Mouse (Mus musculus) limb, embryonic 13.5 days (tissue): Measurements from ENCODE around the gene Banp. TPM values are rescaled to one million over a fixed set of nuclear protein-coding genes. Genes with fewer than 3 reads are reported as not detected.
A peak's percentile ranks its signal among the peaks of the same experiment; 100 is the strongest.

ENCODE experiments used
- ATAC-seq: fragments of 200-750 bp; cut with Nextera tagmentation; 2 replicates; pipeline ENCODE4 v1.8.0; 2017; ENCODE audit warnings: low read depth, moderate number of reproducible peaks, moderate TSS enrichment; ENCODE audit not compliant: low FRiP score
- H3K27ac ChIP-seq: fragments of 300-500 bp; sonication (generic); 2 replicates; pipeline ENCODE4 v1.5.1; 2015; ENCODE audit warnings: inconsistent platforms, mild to moderate bottlenecking, moderate library complexity
- H3K27me3 ChIP-seq: fragments of 300-500 bp; sonication (generic); 2 replicates; pipeline ENCODE4 v1.6.1; 2015; ENCODE audit warnings: mild to moderate bottlenecking, inconsistent platforms
- H3K36me3 ChIP-seq: fragments of 300-500 bp; sonication (generic); 2 replicates; pipeline ENCODE4 v1.6.1; 2015; ENCODE audit warnings: inconsistent platforms, mild to moderate bottlenecking, moderate library complexity
- H3K4me1 ChIP-seq: fragments of 300-500 bp; sonication (generic); 2 replicates; pipeline ENCODE4 v1.6.1; 2015; ENCODE audit warnings: inconsistent platforms
- H3K4me2 ChIP-seq: fragments of 300-500 bp; sonication (generic); replicated peaks from 2 replicates; pipeline ENCODE4 v1.6.1; 2015; ENCODE audit warnings: inconsistent platforms, mild to moderate bottlenecking, moderate library complexity
- H3K4me3 ChIP-seq: fragments of 300-500 bp; sonication (generic); 2 replicates; pipeline ENCODE4 v1.5.1; 2015; ENCODE audit warnings: moderate library complexity, mild to moderate bottlenecking, inconsistent platforms
- H3K9ac ChIP-seq: fragments of 300-500 bp; sonication (generic); 2 replicates; pipeline ENCODE4 v1.6.1; 2015; ENCODE audit warnings: mild to moderate bottlenecking, inconsistent platforms
- H3K9me3 ChIP-seq: fragments of 300-500 bp; sonication (generic); 2 replicates; pipeline ENCODE4 v1.6.1; 2016; ENCODE audit warnings: inconsistent platforms
- WGBS: fragments of 180-500 bp; shearing (Covaris S2); methylation state at CpG from one replicate; pipeline ENCODE4 v1.1.7; 2015; 5-methylcytosine and 5-hydroxymethylcytosine counted together
- polyA plus RNA-seq: library from polyadenylated mRNA; unstranded; fragments of >200 nt; fragmentation: Nextera tagmentation; extraction: Ambion mirVana; gene quantifications from 2 replicates; pipeline ENCODE4 v1.2.1, GENCODE M21; 2015

Banp gene
- polyA plus RNA-seq, 1 experiment from 2014 or later: 53.6 TPM

- Histone ChIP-seq H3K4me2 (no peak overlapping the region), H3K36me3 (peaks cover 34% of the 10 kb centered on the region), H3K27me3 (no peaks in the 10 kb centered on the region), H3K4me1 (peaks cover 39% of the 10 kb centered on the region), H3K4me3 (no peak overlapping the region), H3K27ac (no peak overlapping the region), H3K9me3 (no peaks in the 10 kb centered on the region), H3K9ac (no peak overlapping the region)
- ATAC-seq: no peak
- 88% methylated on average over 1 of the region's 1 CpGs for WGBS
Measured at GRCm38 (mm10) chr8:121955825-121956500, 6.4 kb downstream of the Banp start.

DNA sequence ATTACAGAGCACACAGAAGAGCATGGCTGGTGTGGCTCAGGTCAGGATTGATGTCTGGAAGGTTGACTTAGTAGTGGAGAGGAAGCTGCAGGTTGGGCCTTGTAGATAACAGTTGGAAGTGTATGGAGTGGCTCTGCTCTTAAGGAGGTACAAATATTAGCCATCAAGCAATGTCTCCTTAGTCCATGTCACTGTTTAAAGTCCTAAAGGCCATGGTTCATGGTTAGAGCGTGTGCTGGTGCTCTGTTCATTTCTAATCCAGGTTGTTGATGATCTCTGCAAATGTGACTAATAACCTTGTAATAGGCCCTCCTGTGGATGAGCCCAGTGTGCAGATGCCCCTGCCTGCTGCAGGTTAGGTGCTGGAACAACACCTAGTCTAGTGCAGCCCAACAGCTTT is 8.8 kb downstream of the Banp start:
- Histone ChIP-seq H3K9ac (no peak overlapping the region), H3K4me1 (peaks cover 26% of the 10 kb centered on the region)
- 95% methylated on average over 1 of the region's 1 CpGs for WGBS

GRCm38 (mm10) chr8:121962892-121963291 is 13.3 kb downstream of the Banp start:
- no peaks in the 10 kb centered on the region; the same call in 1 of the 2 replicates for H3K36me3 ChIP-seq
- H3K4me3 ChIP-seq: no peak overlapping the region
- H3K4me1 ChIP-seq: peaks cover 53% of the 10 kb centered on the region
- H3K9ac ChIP-seq: no peak overlapping the region
- no peak overlapping the region for H3K4me2 ChIP-seq
- H3K27ac ChIP-seq: no peak overlapping the region
- ATAC-seq: no peak
- H3K27me3 ChIP-seq: no peaks in the 10 kb centered on the region
- 82% methylated on average over 3 of the region's 3 CpGs for WGBS
- no peaks in the 10 kb centered on the region for H3K9me3 ChIP-seq

More for the DNA sequence above, 8.8 kb downstream of the Banp start:
- Histone ChIP-seq H3K4me3 (no peak overlapping the region), H3K27me3 (no peaks in the 10 kb centered on the region), H3K9me3 (no peaks in the 10 kb centered on the region), H3K36me3 (peaks cover 28% of the 10 kb centered on the region), H3K4me2 (no peak overlapping the region), H3K27ac (no peak overlapping the region)
- no peak for ATAC-seq

- Histone ChIP-seq H3K9me3 (no peaks in the 10 kb centered on the region), H3K9ac (no peak overlapping the region), H3K4me2 (no peak overlapping the region), H3K27me3 (no peaks in the 10 kb centered on the region), H3K27ac (peak overlapping the region; percentile 22; the same call in 1 of the 2 replicates), H3K4me3 (no peak overlapping the region), H3K4me1 (peaks cover 60% of the 10 kb centered on the region), H3K36me3 (no peaks in the 10 kb centered on the region; the same call in 1 of the 2 replicates)
- WGBS: 74% methylated on average over 8 of the region's 8 CpGs
- no peak for ATAC-seq
Measured at GRCm38 (mm10) chr8:121964716-121965512, 15.4 kb downstream of the Banp start.

GRCm38 (mm10) chr8:121966110-121966509 is 16.6 kb downstream of the Banp start:
- Histone ChIP-seq H3K27ac (peak overlapping the region; percentile 73; the same call in 1 of the 2 replicates), H3K9ac (peak overlapping the region; percentile 53; the same call in 1 of the 2 replicates), H3K4me1 (peaks cover 60% of the 10 kb centered on the region), H3K4me3 (no peak overlapping the region), H3K4me2 (no peak overlapping the region), H3K36me3 (peaks cover 7% of the 10 kb centered on the region), H3K9me3 (no peaks in the 10 kb centered on the region), H3K27me3 (no peaks in the 10 kb centered on the region)
- no peak; the same call in 1 of the 2 replicates for ATAC-seq
- WGBS: 43% methylated on average over 5 of the region's 5 CpGs

GRCm38 (mm10) chr8:121966714-121967448 is 17.3 kb downstream of the Banp start:
- Histone ChIP-seq H3K4me2 (peak overlapping the region; percentile 14), H3K4me3 (no peak overlapping the region), H3K9me3 (no peaks in the 10 kb centered on the region), H3K9ac (peak overlapping the region; percentile 53), H3K4me1 (peaks cover 60% of the 10 kb centered on the region), H3K36me3 (peaks cover 7% of the 10 kb centered on the region), H3K27me3 (no peaks in the 10 kb centered on the region), H3K27ac (peak overlapping the region; percentile 73)
- peak; percentile 25; the same call in 1 of the 2 replicates for ATAC-seq
- WGBS: 37% methylated on average over 7 of the region's 7 CpGs

GRCm38 (mm10) chr8:121967977-121968376 is 18.4 kb downstream of the Banp start:
- Histone ChIP-seq H3K4me2 (no peak overlapping the region), H3K27me3 (no peaks in the 10 kb centered on the region), H3K4me1 (peaks cover 55% of the 10 kb centered on the region), H3K36me3 (peaks cover 9% of the 10 kb centered on the region), H3K9ac (no peak overlapping the region), H3K9me3 (no peaks in the 10 kb centered on the region), H3K4me3 (no peak overlapping the region), H3K27ac (peak overlapping the region; percentile 73; the same call in 1 of the 2 replicates)
- ATAC-seq: no peak
- WGBS: 17% methylated on average over 4 of the region's 4 CpGs

GRCm38 (mm10) chr8:121968542-121968941 is 19.0 kb downstream of the Banp start:
- Histone ChIP-seq H3K36me3 (peaks cover 9% of the 10 kb centered on the region), H3K9ac (no peak overlapping the region), H3K4me1 (peaks cover 51% of the 10 kb centered on the region), H3K27me3 (no peaks in the 10 kb centered on the region), H3K4me3 (no peak overlapping the region), H3K27ac (0 out of 2 replicates have a peak overlapping the region, but pooled peaks have one; percentile 73), H3K9me3 (no peaks in the 10 kb centered on the region), H3K4me2 (no peak overlapping the region)
- WGBS: 57% methylated on average over 4 of the region's 4 CpGs
- no peak for ATAC-seq

DNA sequence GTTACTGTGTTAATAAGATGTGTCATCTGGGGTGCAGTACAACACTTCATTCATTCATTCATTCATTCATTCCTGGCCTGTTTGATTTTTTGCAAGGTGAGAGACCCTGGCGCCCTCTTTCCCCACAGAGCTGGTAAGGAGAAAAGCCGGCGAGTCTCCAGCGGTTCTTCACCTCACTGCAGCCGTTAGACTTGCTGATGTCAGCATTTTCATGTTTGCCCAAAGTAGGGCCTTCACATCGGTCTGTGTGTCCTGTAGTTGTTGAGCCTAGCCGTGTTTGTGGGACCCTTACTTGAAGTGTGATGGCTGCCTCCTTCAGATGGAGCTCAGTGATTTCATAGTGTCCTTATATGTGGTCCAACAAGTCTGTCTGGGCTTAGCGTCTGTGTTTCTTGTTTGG is 20.7 kb downstream of the Banp start:
- Histone ChIP-seq H3K27me3 (no peaks in the 10 kb centered on the region), H3K4me2 (no peak overlapping the region), H3K9me3 (no peaks in the 10 kb centered on the region), H3K4me1 (peaks cover 39% of the 10 kb centered on the region), H3K36me3 (peaks cover 25% of the 10 kb centered on the region), H3K4me3 (no peak overlapping the region), H3K9ac (no peak overlapping the region), H3K27ac (no peak overlapping the region)
- ATAC-seq: no peak
- WGBS: 88% methylated on average over 8 of the region's 8 CpGs

GRCm38 (mm10) chr8:121971488-121972058 is 22.0 kb downstream of the Banp start:
- H3K9me3 ChIP-seq: no peaks in the 10 kb centered on the region
- no peak overlapping the region for H3K4me2 ChIP-seq
- H3K9ac ChIP-seq: no peak overlapping the region
- H3K4me1 ChIP-seq: peaks cover 25% of the 10 kb centered on the region
- WGBS: 83% methylated on average over 17 of the region's 17 CpGs
- H3K36me3 ChIP-seq: peaks cover 38% of the 10 kb centered on the region
- ATAC-seq: no peak
- no peak overlapping the region; the same call in 1 of the 2 replicates for H3K27ac ChIP-seq
- no peaks in the 10 kb centered on the region for H3K27me3 ChIP-seq
- no peak overlapping the region for H3K4me3 ChIP-seq

DNA sequence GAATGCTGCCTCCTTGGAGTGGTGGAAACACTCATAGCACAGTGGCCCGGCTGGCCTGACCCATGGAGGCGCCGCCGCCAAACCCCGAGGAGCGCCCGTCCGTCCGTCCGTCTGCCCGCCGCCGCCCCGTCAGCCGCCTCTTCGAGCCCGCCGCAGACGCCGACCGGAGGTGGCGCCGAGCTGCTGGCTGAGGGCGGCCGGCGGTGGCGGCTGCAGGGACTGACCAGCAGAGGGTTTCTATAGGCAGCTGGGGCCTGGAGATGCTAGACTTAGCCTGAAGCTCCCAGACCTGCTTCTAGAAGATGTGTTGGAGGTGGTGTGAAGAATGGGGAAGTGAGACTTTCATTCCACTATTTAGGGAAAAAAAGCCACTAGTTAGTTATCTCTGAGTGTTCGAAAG is 24.4 kb downstream of the Banp start:
- H3K4me2 ChIP-seq: no peak overlapping the region
- H3K4me1 ChIP-seq: peaks cover 3% of the 10 kb centered on the region; the same call in 1 of the 2 replicates
- no peaks in the 10 kb centered on the region for H3K9me3 ChIP-seq
- no peak overlapping the region for H3K4me3 ChIP-seq
- peaks cover 59% of the 10 kb centered on the region for H3K36me3 ChIP-seq
- H3K27me3 ChIP-seq: no peaks in the 10 kb centered on the region
- ATAC-seq: no peak
- H3K9ac ChIP-seq: no peak overlapping the region
- WGBS: 94% methylated on average over 28 of the region's 28 CpGs
- no peak overlapping the region for H3K27ac ChIP-seq
